Mouse (Mus musculus) bone marrow, adult 2 months (tissue): ENCODE measurements around the gene Hk2.

Source experiments
- CTCF ChIP-seq: fragments of 200-500 bp; IDR thresholded peaks from 2 replicates; pipeline ENCODE4 v1.5.1; 2011; ENCODE audit warnings: low read length, control low read depth; ENCODE audit not compliant: control insufficient read depth, insufficient read depth
- POLR2A ChIP-seq: fragments of 200-500 bp; IDR thresholded peaks from 2 replicates; pipeline ENCODE4 v1.6.1; 2011; ENCODE audit warnings: low read depth, mild to moderate bottlenecking, control low read depth, low read length, borderline replicate concordance; ENCODE audit not compliant: control insufficient read depth

DNA sequence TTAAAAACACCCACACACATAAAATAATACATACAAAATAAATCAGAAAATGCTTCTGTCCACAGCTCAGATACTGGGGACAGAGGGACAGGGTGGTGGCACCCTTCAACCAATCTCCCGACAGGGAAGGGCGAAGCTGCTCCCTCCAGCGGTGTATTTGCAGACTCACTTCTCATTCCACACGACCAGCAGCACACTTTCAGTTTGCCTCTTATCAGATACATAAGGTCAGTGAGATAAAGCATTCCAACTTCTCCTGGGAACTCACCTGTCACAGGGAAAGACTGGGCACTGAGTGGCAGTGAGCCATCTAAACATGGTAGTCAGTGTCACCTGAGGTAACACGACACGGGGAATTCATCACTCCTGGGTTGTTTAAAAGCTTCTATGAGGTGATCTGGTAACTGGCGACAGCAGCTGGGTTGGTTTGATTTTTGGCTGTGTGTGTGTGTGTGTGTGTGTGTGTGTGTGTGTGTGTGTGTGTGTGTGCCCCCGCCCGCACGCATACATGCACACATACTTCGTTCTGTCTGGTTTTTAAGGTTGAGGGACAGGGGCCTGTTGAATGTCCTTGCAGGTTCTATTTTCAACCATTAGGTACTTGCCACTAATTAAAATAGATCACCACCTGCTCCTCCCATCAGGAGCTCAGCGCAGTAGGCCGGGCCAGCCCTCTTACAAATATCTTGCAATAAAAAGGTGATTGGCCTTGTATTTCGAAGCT is 20.5 kb downstream of the Hk2 start:
- TF ChIP-seq CTCF (peak; percentile 43; the same call in 1 of the 2 replicates), POLR2A (no peak)
